Mouse (Mus musculus): ENCODE measurements around the gene Klf12.
"Not testable (repeated sequence)": the region's sequence is repeated elsewhere in the genome, so short reads cannot be mapped to it uniquely, and the experiment has no call there.

Klf12 gene

GRCm38 (mm10) chr14:99886503-99886902, 398.0 kb downstream of the Klf12 start:
- no peak for DNase-seq (ENCODE audit: low read depth, low spot score)

DNA sequence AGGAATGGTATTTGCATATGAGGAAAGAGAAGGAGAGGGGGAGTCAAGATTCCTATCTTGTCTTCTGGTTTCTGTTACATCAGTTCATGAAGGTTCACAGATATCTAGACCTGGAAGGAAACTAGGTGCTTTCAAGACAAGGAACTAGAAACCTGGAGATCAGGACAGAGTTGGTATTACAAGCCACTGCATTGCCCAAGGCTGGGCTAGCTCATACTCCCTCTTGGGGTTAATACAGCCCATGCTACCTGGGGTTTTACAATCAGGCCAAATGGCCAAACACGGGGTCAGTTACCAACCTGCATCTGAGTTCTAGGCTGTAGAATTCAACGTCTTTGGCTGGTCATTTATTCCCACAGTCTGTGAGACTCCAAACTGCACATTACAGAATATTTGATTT, 398.9 kb downstream of the Klf12 start:
- DNase-seq (ENCODE audit: low read depth, low spot score), result no peak

GRCm38 (mm10) chr14:99885128-99885527, 399.4 kb downstream of the Klf12 start:
- no peak for DNase-seq (ENCODE audit: low read depth, low spot score)

DNA sequence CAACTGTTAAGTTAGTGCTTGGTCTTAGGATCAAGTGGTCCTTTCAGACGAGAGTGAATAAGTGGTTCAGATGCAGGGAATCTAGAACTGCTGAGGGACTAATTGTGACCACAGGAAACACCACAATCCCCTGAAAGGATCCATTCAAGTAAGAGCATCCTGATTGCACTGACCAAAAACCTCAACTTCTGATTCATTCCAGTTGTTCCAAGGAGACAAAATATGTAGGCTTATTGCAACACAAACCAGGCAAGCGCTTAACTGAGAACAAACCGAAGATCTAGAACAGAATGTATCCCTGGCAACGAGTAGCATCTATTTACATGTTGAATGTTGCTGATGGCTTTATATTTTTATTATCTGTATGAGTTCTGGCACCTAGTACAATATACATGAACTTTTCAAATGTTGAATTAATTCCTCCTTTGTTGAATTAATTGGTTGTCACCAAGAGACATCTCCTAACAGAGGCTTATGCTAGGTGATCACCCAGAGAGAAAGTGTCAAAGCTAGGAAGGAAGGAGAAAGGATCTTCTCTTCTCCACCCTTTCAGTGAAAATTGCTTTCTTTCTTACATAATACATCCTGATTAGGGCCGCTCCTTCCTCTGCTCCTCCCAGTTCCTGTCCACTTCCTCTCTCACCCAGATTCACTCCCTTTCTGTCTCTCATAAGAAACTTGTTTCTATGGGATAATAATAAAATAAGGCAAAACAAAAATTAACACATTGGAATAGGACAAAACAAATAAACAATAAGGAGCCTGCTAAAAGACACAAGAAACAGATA, 407.5 kb downstream of the Klf12 start:
- DNase-seq (ENCODE audit: low read depth, low spot score), result no peak

- DNase-seq (ENCODE audit: low read depth, low spot score), result no peak
Observed at GRCm38 (mm10) chr14:99873725-99874124, 410.8 kb downstream of the Klf12 start.

GRCm38 (mm10) chr14:99856158-99857011, 428.1 kb downstream of the Klf12 start:
- no peak for DNase-seq (ENCODE audit: low read depth, low spot score)

DNA sequence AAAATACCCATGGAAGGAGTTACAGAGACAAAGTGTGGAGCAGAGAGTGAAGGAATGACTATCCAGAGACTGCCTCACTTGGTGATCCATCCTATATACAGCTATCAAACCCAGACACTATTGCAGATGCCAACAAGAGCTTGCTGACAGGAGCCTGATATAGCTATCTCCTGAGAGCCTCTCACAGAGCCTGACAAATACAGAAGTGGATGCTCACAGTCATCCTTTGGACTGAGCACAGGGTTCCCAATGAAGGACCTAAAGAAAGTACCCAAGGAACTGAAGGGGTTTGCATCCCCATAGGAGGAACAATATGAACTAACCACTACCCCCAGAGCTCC, 430.0 kb downstream of the Klf12 start:
- not testable (repeated sequence) for DNase-seq (ENCODE audit: low read depth, low spot score)

DNA sequence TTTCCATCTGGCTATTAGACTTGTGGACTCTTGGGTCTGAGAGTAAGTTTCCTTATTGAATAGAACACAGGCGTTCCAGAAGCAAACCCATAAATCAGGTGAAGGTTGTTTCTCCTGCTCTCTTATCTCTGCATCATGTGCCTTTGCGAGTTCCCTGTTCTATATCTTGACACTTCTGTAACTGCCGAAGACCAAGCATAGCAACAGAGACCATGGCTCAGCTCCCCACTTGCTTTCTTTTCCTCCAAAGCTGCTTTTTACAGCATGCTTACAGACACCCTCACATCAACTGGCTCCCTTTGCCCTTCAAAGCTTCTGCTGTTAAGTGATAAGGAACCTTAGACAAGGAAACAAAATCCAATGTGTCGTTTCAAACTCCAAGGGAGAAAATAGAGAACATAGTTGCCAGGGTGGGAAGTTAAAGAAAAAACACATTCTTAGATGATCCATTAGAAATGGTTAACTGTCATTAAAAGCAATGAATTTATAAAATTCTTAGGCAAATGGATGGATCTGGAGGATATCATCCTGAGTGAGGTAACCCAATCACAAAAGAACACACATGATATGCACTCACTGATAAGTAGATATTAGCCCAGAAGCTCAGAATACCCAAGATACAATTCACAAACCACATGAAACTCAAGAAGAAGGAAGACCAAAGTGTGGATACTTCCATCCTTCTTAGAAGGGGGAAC, 430.6 kb downstream of the Klf12 start:
- not testable (repeated sequence) for DNase-seq (ENCODE audit: low read depth, low spot score)

GRCm38 (mm10) chr14:99850350-99850749, 434.1 kb downstream of the Klf12 start:
- DNase-seq (ENCODE audit: low read depth, low spot score), result no peak

- no peak for DNase-seq (ENCODE audit: low read depth, low spot score)
Observed at GRCm38 (mm10) chr14:99847502-99847901, 437.0 kb downstream of the Klf12 start.

DNA sequence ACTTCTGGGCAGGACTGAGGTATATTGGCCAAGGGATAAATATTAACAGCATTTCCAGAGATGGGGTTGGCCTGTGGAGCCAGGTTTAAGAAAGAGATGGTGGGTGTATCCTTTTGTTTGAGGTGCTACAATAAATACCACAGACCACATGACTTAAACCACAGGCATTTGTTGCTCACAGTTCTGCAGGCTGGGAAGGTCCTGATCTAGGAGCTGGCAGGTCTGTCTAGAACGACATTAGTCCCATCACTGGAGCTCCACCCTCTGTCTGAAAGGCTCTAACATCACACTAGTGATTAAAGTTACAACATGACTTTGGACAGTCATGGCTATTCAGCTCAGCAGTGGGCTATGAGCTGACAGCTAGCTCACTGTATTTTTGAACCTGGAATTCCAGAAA, 457.8 kb downstream of the Klf12 start:
- DNase-seq (ENCODE audit: low read depth, low spot score), result no peak

Measured in c-Kit-negative CD71-positive TER-119-positive erythroid progenitor cells, embryonic 14.5 days (primary cell).